In the genomic region with DNA sequence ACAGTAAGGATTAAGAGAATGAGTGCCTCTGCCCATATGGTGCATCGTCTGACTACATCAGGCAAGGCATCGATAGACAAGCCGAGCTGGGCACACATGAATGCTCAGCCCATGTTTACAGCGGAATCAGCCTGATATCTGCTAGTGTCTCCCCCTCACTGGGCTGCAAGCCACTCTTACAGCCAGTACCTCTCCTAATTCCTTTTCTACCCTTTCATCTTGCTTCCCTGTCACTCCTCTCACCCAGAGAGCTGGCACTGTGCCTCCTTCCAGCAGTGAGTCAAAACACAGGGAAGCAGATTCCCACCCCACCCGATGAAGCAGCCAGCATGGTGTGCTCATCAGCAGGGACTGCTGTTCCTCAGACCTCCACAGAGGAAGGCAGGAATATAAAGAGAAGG, we compare ENCODE assay signal across 9 mouse cellular contexts.
DNase-seq lines count a peak whose midpoint lies in the region; ATAC-seq lines count a peak whose summit lies in the region.
"Had no signal": no experiment of that assay in that cellular context is flagged by ENCODE, and none has a peak within 500 bp of the region (broad histone marks: within the 10 kb centered on the region; RNA-seq: fewer than 3 reads in every experiment).

No protein-coding gene starts in this region.

- H3K27me3 ChIP-seq in neural tube, embryonic 11.5 days (ENCODE audit: control insufficient read depth, insufficient read depth, low read length), result no peaks in the 10 kb centered on the region
- H3K27me3 ChIP-seq in liver, embryonic 12.5 days (replicated peaks), result no peaks in the 10 kb centered on the region
- no peaks in the 10 kb centered on the region for H3K27me3 ChIP-seq in heart, embryonic 10.5 days (ENCODE audit: insufficient read depth, poor library complexity, severe bottlenecking)
- H3K27me3 ChIP-seq: liver, embryonic 15.5 days had no signal

- 81% methylated on average over 5 of the region's 5 CpGs for WGBS in neural tube, embryonic 11.5 days
- WGBS in liver, embryonic 12.5 days (ENCODE audit: insufficient replicate concordance), result 74% methylated on average over 5 of the region's 5 CpGs
- 77% methylated on average over 5 of the region's 5 CpGs for WGBS in heart, embryonic 10.5 days

- H3K4me1 ChIP-seq in neural tube, embryonic 11.5 days (ENCODE audit: control insufficient read depth, insufficient read depth, low read length), result no peaks in the 10 kb centered on the region
- H3K4me1 ChIP-seq in liver, embryonic 12.5 days, result no peaks in the 10 kb centered on the region
- H3K4me1 ChIP-seq in heart, embryonic 10.5 days, result no peaks in the 10 kb centered on the region
- H3K4me1 ChIP-seq: liver, embryonic 15.5 days had no signal

- no peak overlapping the region for H3K4me2 ChIP-seq in neural tube, embryonic 11.5 days (ENCODE audit: low read depth)
- no peak overlapping the region for H3K4me2 ChIP-seq in liver, embryonic 12.5 days
- H3K4me2 ChIP-seq: liver, embryonic 15.5 days had no signal

- ATAC-seq in neural tube, embryonic 11.5 days (ENCODE audit: insufficient read depth, low FRiP score, low TSS enrichment), result no peak
- ATAC-seq in frontal cortex, adult (ENCODE audit: low TSS enrichment), result peak; percentile 85
- ATAC-seq in liver, embryonic 12.5 days, result no peak

- H3K4me3 ChIP-seq in neural tube, embryonic 11.5 days (ENCODE audit: low read depth, low read length), result no peak overlapping the region
- no peak overlapping the region for H3K4me3 ChIP-seq in liver, embryonic 12.5 days
- H3K4me3 ChIP-seq in heart, embryonic 10.5 days, result no peak overlapping the region
- H3K4me3 ChIP-seq: liver, embryonic 15.5 days had no signal

- no peaks in the 10 kb centered on the region for H3K9me3 ChIP-seq in neural tube, embryonic 11.5 days (ENCODE audit: control insufficient read depth, low read length)
- H3K9me3 ChIP-seq in liver, embryonic 12.5 days (replicated peaks), result no peaks in the 10 kb centered on the region
- no peaks in the 10 kb centered on the region for H3K9me3 ChIP-seq in heart, embryonic 10.5 days
- H3K9me3 ChIP-seq: liver, embryonic 15.5 days had no signal

- H3K36me3 ChIP-seq in neural tube, embryonic 11.5 days (ENCODE audit: control insufficient read depth, insufficient read depth, low read length), result no peaks in the 10 kb centered on the region
- H3K36me3 ChIP-seq in liver, embryonic 12.5 days, result no peaks in the 10 kb centered on the region
- H3K36me3 ChIP-seq in heart, embryonic 10.5 days, result no peaks in the 10 kb centered on the region
- H3K36me3 ChIP-seq: liver, embryonic 15.5 days had no signal

- no peak overlapping the region for H3K9ac ChIP-seq in neural tube, embryonic 11.5 days (ENCODE audit: low read length)
- no peak overlapping the region for H3K9ac ChIP-seq in liver, embryonic 12.5 days
- H3K9ac ChIP-seq: liver, embryonic 15.5 days had no signal

- DNase-seq in neural tube, embryonic 11.5 days (ENCODE audit: low spot score), result peak; percentile 18
- no peak for DNase-seq in neural tube, embryonic 10.5 days (ENCODE audit: extremely low spot score, low spot score)
- peak; percentile 69 to 76 for DNase-seq in left cerebral cortex, adult 18-20 months (ENCODE audit: low spot score in 2 of 2)
- peak; percentile 48 to 65 for DNase-seq in right cerebral cortex, postnatal 36 days (ENCODE audit: low spot score in 2 of 2)
- no peak for DNase-seq in retina, embryonic 14.5 days (ENCODE audit: low spot score)
- no peak for DNase-seq in heart, embryonic 10.5 days (ENCODE audit: low spot score)

- H3K27ac ChIP-seq in neural tube, embryonic 11.5 days (ENCODE audit: low read depth, low read length), result no peak overlapping the region
- no peak overlapping the region for H3K27ac ChIP-seq in liver, embryonic 12.5 days
- no peak overlapping the region for H3K27ac ChIP-seq in heart, embryonic 10.5 days
- H3K27ac ChIP-seq: liver, embryonic 15.5 days had no signal

Comparison
In these comparisons a context has a peak if more than half of its experiments do, and no peak if none do; other contexts are left out.
1. DNase-seq: peak in neural tube, embryonic 11.5 days (single experiment), left cerebral cortex, adult 18-20 months (2 of 2) and right cerebral cortex, postnatal 36 days (2 of 2); none in neural tube, embryonic 10.5 days (single experiment), retina, embryonic 14.5 days (single experiment) and heart, embryonic 10.5 days (single experiment).